In the genomic region with DNA sequence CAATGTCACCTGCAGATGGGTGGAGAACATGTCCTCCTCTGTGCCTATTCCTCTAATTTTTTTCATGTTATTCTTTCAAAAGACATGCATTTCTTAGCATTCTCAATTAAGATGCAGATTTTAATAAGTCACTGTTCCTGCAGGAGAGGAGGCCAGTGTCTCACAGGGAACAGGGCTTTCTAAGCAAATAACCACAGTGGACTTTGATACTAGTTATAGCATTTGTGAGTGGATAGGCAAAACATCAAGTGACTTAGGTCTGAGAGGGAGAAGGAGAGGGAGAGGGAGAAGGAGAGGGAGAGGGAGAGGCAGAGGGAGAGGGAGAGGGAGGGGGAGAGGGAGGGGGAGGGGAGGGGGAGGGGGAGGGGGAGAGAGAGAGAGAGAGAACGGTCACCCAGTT, we compare ENCODE assay signal across 25 mouse cellular contexts. TPM values are rescaled to one million over a fixed set of nuclear protein-coding genes. Genes with fewer than 3 reads are reported as not detected.
DNase-seq lines count a peak whose midpoint lies in the region; ATAC-seq and TF ChIP-seq lines count a peak whose summit lies in the region.
"Had no signal": no experiment of that assay in that cellular context is flagged by ENCODE, and none has a peak within 500 bp of the region (broad histone marks: within the 10 kb centered on the region; RNA-seq: fewer than 3 reads in every experiment).

No protein-coding gene starts in this region.

- 100% methylated on average over 1 of the region's 1 CpGs for WGBS in kidney, adult 2 months
- no CpG with 5 or more reads among the region's 1 CpGs for WGBS in kidney, embryonic 14.5 days
- WGBS in intestine, embryonic 14.5 days, result 75% methylated on average over 1 of the region's 1 CpGs
- WGBS in intestine, embryonic 16.5 days, result 92% methylated on average over 1 of the region's 1 CpGs
- WGBS in lung, postnatal 0 days, result 50% methylated on average over 1 of the region's 1 CpGs

- H3K4me3 ChIP-seq in kidney, adult 2 months (ENCODE audit: insufficient read depth, low read depth, low read length), result no peak overlapping the region
- no peak overlapping the region for H3K4me3 ChIP-seq in kidney, embryonic 14.5 days (ENCODE audit: low read length)
- no peak overlapping the region for H3K4me3 ChIP-seq in intestine, embryonic 14.5 days (ENCODE audit: low read depth, low read length)
- H3K4me3 ChIP-seq in intestine, embryonic 16.5 days (ENCODE audit: low read length), result no peak overlapping the region
- no peak overlapping the region for H3K4me3 ChIP-seq in lung, postnatal 0 days (ENCODE audit: low read depth, low read length)
- H3K4me3 ChIP-seq: embryonic facial prominence, embryonic 15.5 days; forebrain, embryonic 12.5 days; hindbrain, embryonic 12.5 days; limb, embryonic 13.5 days; liver, embryonic 13.5 days; midbrain, embryonic 13.5 days had no signal

- no peaks in the 10 kb centered on the region for H3K36me3 ChIP-seq in kidney, adult 2 months (ENCODE audit: control insufficient read depth, insufficient read depth, low read length)
- H3K36me3 ChIP-seq in kidney, embryonic 14.5 days (ENCODE audit: control insufficient read depth, insufficient read depth, low read length), result no peaks in the 10 kb centered on the region
- no peaks in the 10 kb centered on the region for H3K36me3 ChIP-seq in intestine, embryonic 14.5 days (ENCODE audit: control insufficient read depth, insufficient read depth, low read length)
- H3K36me3 ChIP-seq in intestine, embryonic 16.5 days (ENCODE audit: control insufficient read depth, insufficient read depth, low read length), result no peaks in the 10 kb centered on the region
- H3K36me3 ChIP-seq in lung, postnatal 0 days (ENCODE audit: insufficient read depth, low read length), result no peaks in the 10 kb centered on the region
- H3K36me3 ChIP-seq: embryonic facial prominence, embryonic 15.5 days; forebrain, embryonic 12.5 days; hindbrain, embryonic 12.5 days; limb, embryonic 13.5 days; liver, embryonic 13.5 days; midbrain, embryonic 13.5 days had no signal

- H3K4me2 ChIP-seq in kidney, embryonic 14.5 days (replicated peaks; ENCODE audit: low read depth, low read length), result no peak overlapping the region
- no peak overlapping the region for H3K4me2 ChIP-seq in intestine, embryonic 14.5 days (ENCODE audit: low read length)
- no peak overlapping the region for H3K4me2 ChIP-seq in intestine, embryonic 16.5 days (ENCODE audit: low read depth, low read length)
- H3K4me2 ChIP-seq in lung, postnatal 0 days (replicated peaks; ENCODE audit: low read depth, low read length), result no peak overlapping the region
- H3K4me2 ChIP-seq: embryonic facial prominence, embryonic 15.5 days; forebrain, embryonic 12.5 days; heart, embryonic 11.5 days; hindbrain, embryonic 12.5 days; limb, embryonic 13.5 days; liver, embryonic 13.5 days; midbrain, embryonic 13.5 days had no signal

- H3K27ac ChIP-seq in kidney, adult 2 months (ENCODE audit: insufficient read depth, low read depth, low read length), result peak overlapping the region; percentile 89
- no peak overlapping the region for H3K27ac ChIP-seq in kidney, embryonic 14.5 days (ENCODE audit: low read depth, low read length)
- H3K27ac ChIP-seq in intestine, embryonic 14.5 days (ENCODE audit: low read depth), result no peak overlapping the region
- H3K27ac ChIP-seq in intestine, embryonic 16.5 days (ENCODE audit: low read length), result peak overlapping the region; percentile 62
- no peak overlapping the region for H3K27ac ChIP-seq in lung, postnatal 0 days (ENCODE audit: low read length)
- H3K27ac ChIP-seq: embryonic facial prominence, embryonic 15.5 days; forebrain, embryonic 12.5 days; hindbrain, embryonic 12.5 days; liver, embryonic 13.5 days; macrophage; midbrain, embryonic 13.5 days had no signal

- no peak for TF ChIP-seq POLR2A in kidney, adult 2 months (IDR thresholded peaks at IDR 0.05; ENCODE audit: low read depth, low read length)

- no peak for ATAC-seq in kidney, embryonic 14.5 days (ENCODE audit: low FRiP score, low TSS enrichment)
- 0 out of 2 replicates have a peak, but pooled peaks have one; percentile 55 for ATAC-seq in intestine, embryonic 14.5 days (replicated peaks; ENCODE audit: low FRiP score, low TSS enrichment, low read depth)
- ATAC-seq in intestine, embryonic 16.5 days, result peak; percentile 90
- no peak for ATAC-seq in lung, postnatal 0 days
- ATAC-seq: CD4-positive, CD25-positive, alpha-beta regulatory T cell, adult 4 months; forebrain, postnatal 0 days; midbrain, embryonic 13.5 days had no signal

- H3K9ac ChIP-seq in kidney, embryonic 14.5 days (ENCODE audit: low read depth, low read length), result no peak overlapping the region
- no peak overlapping the region for H3K9ac ChIP-seq in intestine, embryonic 14.5 days (ENCODE audit: low read length)
- H3K9ac ChIP-seq in intestine, embryonic 16.5 days (ENCODE audit: low read depth, low read length), result no peak overlapping the region
- H3K9ac ChIP-seq in lung, postnatal 0 days (replicated peaks; ENCODE audit: low read depth), result no peak overlapping the region
- H3K9ac ChIP-seq: embryonic facial prominence, embryonic 15.5 days; forebrain, embryonic 12.5 days; forebrain, postnatal 0 days; hindbrain, embryonic 12.5 days; limb, embryonic 13.5 days; liver, embryonic 13.5 days; midbrain, embryonic 13.5 days had no signal

- peak; percentile 78 for DNase-seq in kidney, adult 2 months
- no peak for DNase-seq in intestine, embryonic 14.5 days (ENCODE audit: low spot score)
- peak; percentile 22 to 62 for DNase-seq in kidney, postnatal 36 days
- no peak for DNase-seq in lung, postnatal 0 days (ENCODE audit: low spot score)
- no peak for DNase-seq in frontal cortex, postnatal 25 days (ENCODE audit: low spot score in 2 of 2)
- DNase-seq: adrenal gland, postnatal 25 days; cerebellum, adult 11-12 months; forebrain, postnatal 0 days; gastrocnemius, postnatal 10 days; heart, postnatal 36 days; liver, embryonic 13.5 days; lung, adult 18-20 months; lung, postnatal 10 days; thymus, adult 2 months; thymus, postnatal 36 days had no signal

- no peaks in the 10 kb centered on the region for H3K9me3 ChIP-seq in kidney, embryonic 14.5 days (ENCODE audit: control insufficient read depth, low read length)
- no peaks in the 10 kb centered on the region for H3K9me3 ChIP-seq in intestine, embryonic 14.5 days (ENCODE audit: control insufficient read depth, low read length)
- no peaks in the 10 kb centered on the region for H3K9me3 ChIP-seq in intestine, embryonic 16.5 days (ENCODE audit: control insufficient read depth, low read length)
- no peaks in the 10 kb centered on the region for H3K9me3 ChIP-seq in lung, postnatal 0 days (ENCODE audit: low read length)
- H3K9me3 ChIP-seq: embryonic facial prominence, embryonic 15.5 days; forebrain, embryonic 12.5 days; hindbrain, embryonic 12.5 days; limb, embryonic 13.5 days; liver, embryonic 13.5 days; midbrain, embryonic 13.5 days had no signal

- peaks cover 12% of the 10 kb centered on the region for H3K4me1 ChIP-seq in kidney, adult 2 months (ENCODE audit: control insufficient read depth, insufficient read depth, low read length)
- no peaks in the 10 kb centered on the region for H3K4me1 ChIP-seq in kidney, embryonic 14.5 days (ENCODE audit: control insufficient read depth, insufficient read depth, low read length)
- H3K4me1 ChIP-seq in intestine, embryonic 14.5 days (replicated peaks; ENCODE audit: control insufficient read depth, insufficient read depth, low read length), result no peaks in the 10 kb centered on the region; the same call in 1 of the 2 replicates
- H3K4me1 ChIP-seq in intestine, embryonic 16.5 days (ENCODE audit: control insufficient read depth, insufficient read depth, low read length), result peaks cover 16% of the 10 kb centered on the region
- H3K4me1 ChIP-seq in lung, postnatal 0 days (ENCODE audit: insufficient read depth, low read depth, low read length), result peaks cover 9% of the 10 kb centered on the region; the same call in 1 of the 2 replicates
- H3K4me1 ChIP-seq: hindbrain, embryonic 12.5 days had no signal

- H3K27me3 ChIP-seq in kidney, adult 2 months (replicated peaks; ENCODE audit: control insufficient read depth, insufficient read depth, low read length), result no peaks in the 10 kb centered on the region
- H3K27me3 ChIP-seq in kidney, embryonic 14.5 days (ENCODE audit: control insufficient read depth, insufficient read depth, low read length), result no peaks in the 10 kb centered on the region
- no peaks in the 10 kb centered on the region for H3K27me3 ChIP-seq in intestine, embryonic 14.5 days (replicated peaks; ENCODE audit: control insufficient read depth, insufficient read depth, low read length)
- H3K27me3 ChIP-seq in intestine, embryonic 16.5 days (replicated peaks; ENCODE audit: control insufficient read depth, insufficient read depth, low read length), result no peaks in the 10 kb centered on the region
- H3K27me3 ChIP-seq in lung, postnatal 0 days (replicated peaks; ENCODE audit: insufficient read depth, low read length), result no peaks in the 10 kb centered on the region
- H3K27me3 ChIP-seq: embryonic facial prominence, embryonic 15.5 days; forebrain, embryonic 12.5 days; hindbrain, embryonic 12.5 days; limb, embryonic 13.5 days; liver, embryonic 13.5 days; midbrain, embryonic 13.5 days had no signal

- TF ChIP-seq EP300 in lung, postnatal 0 days (IDR thresholded peaks at IDR 0.05), result no peak

- no peak for TF ChIP-seq CTCF in kidney, adult 2 months (conservative IDR thresholded peaks at IDR 0.05; ENCODE audit: insufficient read depth, insufficient read length, low read depth, low read length)
- TF ChIP-seq CTCF in lung, postnatal 0 days (IDR thresholded peaks at IDR 0.05), result no peak

RNA-seq across cellular contexts. Expression of a gene that starts 50.4 kb away (rescaled TPM):
- polyA plus RNA-seq in kidney, adult 2 months (2012; rRNA removed), result 42.4 and 44.3 TPM in 2 replicates
- 11.0 and 12.7 TPM in 2 replicates for polyA plus RNA-seq in kidney, embryonic 14.5 days (2014; fragmentation: Nextera tagmentation; extraction: Ambion mirVana)
- polyA plus RNA-seq in intestine, embryonic 14.5 days (2014; fragmentation: Nextera tagmentation; extraction: Ambion mirVana), result 10.2 and 10.3 TPM in 2 replicates
- 10.9 and 12.3 TPM in 2 replicates for polyA plus RNA-seq in intestine, embryonic 16.5 days (2015; fragmentation: Nextera tagmentation; extraction: Ambion mirVana)
- 11.7 and 14.4 TPM in 2 replicates for polyA plus RNA-seq in lung, postnatal 0 days (2015; fragmentation: Nextera tagmentation; extraction: Ambion mirVana)

Comparison
In these comparisons a context has a peak if more than half of its experiments do, and no peak if none do; other contexts are left out.
1. H3K27ac ChIP-seq: peak in kidney, adult 2 months (single experiment) and intestine, embryonic 16.5 days (single experiment); none in kidney, embryonic 14.5 days (single experiment), intestine, embryonic 14.5 days (single experiment) and lung, postnatal 0 days (single experiment).
2. DNase-seq: peak in kidney, adult 2 months (single experiment) and kidney, postnatal 36 days (2 of 2); none in intestine, embryonic 14.5 days (single experiment), lung, postnatal 0 days (single experiment) and frontal cortex, postnatal 25 days (0 of 2).
3. ATAC-seq: peak in intestine, embryonic 14.5 days (single experiment) and intestine, embryonic 16.5 days (single experiment); none in kidney, embryonic 14.5 days (single experiment) and lung, postnatal 0 days (single experiment).